ENCODE assay signal across 8 mouse cellular contexts in genomic region chr1:135793370-135794215, GRCm38 (mm10). TPM values are rescaled to one million over a fixed set of nuclear protein-coding genes. Genes with fewer than 3 reads are reported as not detected.
DNase-seq lines count a peak whose midpoint lies in the region; ATAC-seq lines count a peak whose summit lies in the region.

No protein-coding gene starts in this region.

- ATAC-seq in forebrain, embryonic 12.5 days (ENCODE audit: low FRiP score): 0 out of 2 replicates have a peak, but pooled peaks have one; percentile 19
- ATAC-seq in hindbrain, embryonic 15.5 days (ENCODE audit: low FRiP score, low read depth): no peak
- ATAC-seq in liver, embryonic 15.5 days (ENCODE audit: insufficient read depth): no peak
- no peak for ATAC-seq in neural tube, embryonic 11.5 days (ENCODE audit: insufficient read depth, low FRiP score, low TSS enrichment)

- 23% methylated on average over 27 of the region's 27 CpGs for WGBS in forebrain, embryonic 12.5 days
- WGBS in hindbrain, embryonic 15.5 days: 27% methylated on average over 27 of the region's 27 CpGs
- 9% methylated on average over 27 of the region's 27 CpGs for WGBS in liver, embryonic 15.5 days (ENCODE audit: insufficient replicate concordance)
- WGBS in neural tube, embryonic 11.5 days: 12% methylated on average over 27 of the region's 27 CpGs

- H3K4me3 ChIP-seq in forebrain, embryonic 12.5 days (replicated peaks): peak overlapping the region; percentile 19
- H3K4me3 ChIP-seq in hindbrain, embryonic 15.5 days: no peak overlapping the region; the same call in 1 of the 2 replicates
- H3K4me3 ChIP-seq in liver, embryonic 15.5 days (replicated peaks): peak overlapping the region; percentile 12; the same call in 1 of the 2 replicates
- H3K4me3 ChIP-seq in neural tube, embryonic 11.5 days (ENCODE audit: low read depth, low read length): no peak overlapping the region

- no peaks in the 10 kb centered on the region for H3K9me3 ChIP-seq in forebrain, embryonic 12.5 days
- no peaks in the 10 kb centered on the region for H3K9me3 ChIP-seq in hindbrain, embryonic 15.5 days
- H3K9me3 ChIP-seq in liver, embryonic 15.5 days (replicated peaks): no peaks in the 10 kb centered on the region
- H3K9me3 ChIP-seq in neural tube, embryonic 11.5 days (ENCODE audit: control insufficient read depth, low read length): no peaks in the 10 kb centered on the region

- peak overlapping the region; percentile 48 for H3K4me2 ChIP-seq in forebrain, embryonic 12.5 days
- peak overlapping the region; percentile 47 for H3K4me2 ChIP-seq in hindbrain, embryonic 15.5 days
- peak overlapping the region; percentile 50 for H3K4me2 ChIP-seq in liver, embryonic 15.5 days
- peak overlapping the region; percentile 28 for H3K4me2 ChIP-seq in neural tube, embryonic 11.5 days (ENCODE audit: low read depth)

- peak; percentile 36 for DNase-seq in left cerebral cortex, adult 11 months (ENCODE audit: low spot score)
- DNase-seq in left cerebral cortex, postnatal 4 days: no peak
- no peak for DNase-seq in neural tube, embryonic 11.5 days (ENCODE audit: low spot score)
- peak; percentile 76 for DNase-seq in urinary bladder, postnatal 14 days (ENCODE audit: low spot score)
- DNase-seq in adrenal gland, postnatal 25 days: no peak

- no peak overlapping the region for H3K27ac ChIP-seq in forebrain, embryonic 12.5 days
- H3K27ac ChIP-seq in hindbrain, embryonic 15.5 days (replicated peaks): no peak overlapping the region
- no peak overlapping the region for H3K27ac ChIP-seq in liver, embryonic 15.5 days (replicated peaks)
- H3K27ac ChIP-seq in neural tube, embryonic 11.5 days (ENCODE audit: low read depth, low read length): no peak overlapping the region

- H3K4me1 ChIP-seq in forebrain, embryonic 12.5 days: peaks cover 18% of the 10 kb centered on the region
- H3K4me1 ChIP-seq in hindbrain, embryonic 15.5 days (replicated peaks): peaks cover 6% of the 10 kb centered on the region
- H3K4me1 ChIP-seq in liver, embryonic 15.5 days (replicated peaks): peaks cover 20% of the 10 kb centered on the region
- 0 out of 2 replicates have a peak, but pooled peaks cover 2% of the 10 kb centered on the region for H3K4me1 ChIP-seq in neural tube, embryonic 11.5 days (ENCODE audit: control insufficient read depth, insufficient read depth, low read length)

- H3K36me3 ChIP-seq in forebrain, embryonic 12.5 days (replicated peaks): no peaks in the 10 kb centered on the region
- H3K36me3 ChIP-seq in hindbrain, embryonic 15.5 days: no peaks in the 10 kb centered on the region
- no peaks in the 10 kb centered on the region for H3K36me3 ChIP-seq in liver, embryonic 15.5 days (replicated peaks)
- no peaks in the 10 kb centered on the region for H3K36me3 ChIP-seq in neural tube, embryonic 11.5 days (ENCODE audit: control insufficient read depth, insufficient read depth, low read length)

- H3K9ac ChIP-seq in forebrain, embryonic 12.5 days: peak overlapping the region; percentile 36; the same call in 1 of the 2 replicates
- H3K9ac ChIP-seq in hindbrain, embryonic 15.5 days: peak overlapping the region; percentile 0; the same call in 1 of the 2 replicates
- no peak overlapping the region for H3K9ac ChIP-seq in liver, embryonic 15.5 days
- peak overlapping the region; percentile 41; the same call in 1 of the 2 replicates for H3K9ac ChIP-seq in neural tube, embryonic 11.5 days (ENCODE audit: low read length)

- intact Hi-C loops in left cerebral cortex, postnatal 4 days (cut with DNase I): no loop called here

- peaks cover 43% of the 10 kb centered on the region for H3K27me3 ChIP-seq in forebrain, embryonic 12.5 days
- H3K27me3 ChIP-seq in hindbrain, embryonic 15.5 days: peaks cover 5% of the 10 kb centered on the region; the same call in 1 of the 2 replicates
- peaks cover 56% of the 10 kb centered on the region for H3K27me3 ChIP-seq in liver, embryonic 15.5 days
- no peaks in the 10 kb centered on the region for H3K27me3 ChIP-seq in neural tube, embryonic 11.5 days (ENCODE audit: control insufficient read depth, insufficient read depth, low read length)

RNA-seq across cellular contexts. Expression of gene Tnni1, which starts 14.4 kb away (rescaled TPM):
- not detected for total RNA-seq in left cerebral cortex, postnatal 4 days (2021)
- 0.85 and 1.4 TPM in 2 replicates for polyA plus RNA-seq in forebrain, embryonic 12.5 days (2016; fragmentation: Nextera tagmentation; extraction: Ambion mirVana)
- 1.3 and 1.8 TPM in 2 replicates for polyA plus RNA-seq in hindbrain, embryonic 15.5 days (2015; fragmentation: Nextera tagmentation; extraction: Ambion mirVana)
- polyA plus RNA-seq in liver, embryonic 15.5 days (2015; fragmentation: Nextera tagmentation; extraction: Ambion mirVana): 15.5 and 23.2 TPM in 2 replicates
- polyA plus RNA-seq in neural tube, embryonic 11.5 days (2014; fragmentation: Nextera tagmentation; extraction: Ambion mirVana): 57.6 and 70.7 TPM in 2 replicates
- not detected in 2 replicates for total RNA-seq in adrenal gland, postnatal 25 days (2021)

RNA-seq across cellular contexts. Expression of gene Lad1, which starts 24.8 kb away (rescaled TPM):
- under 1 TPM; 0.64 to 0.86 TPM for total RNA-seq in left cerebral cortex, postnatal 4 days (2021)
- polyA plus RNA-seq in forebrain, embryonic 12.5 days (2016; fragmentation: Nextera tagmentation; extraction: Ambion mirVana): 0.84 and 0.87 TPM in 2 replicates
- polyA plus RNA-seq in hindbrain, embryonic 15.5 days (2015; fragmentation: Nextera tagmentation; extraction: Ambion mirVana): 0.78 and 0.80 TPM in 2 replicates
- polyA plus RNA-seq in liver, embryonic 15.5 days (2015; fragmentation: Nextera tagmentation; extraction: Ambion mirVana): 0.30 and 0.56 TPM in 2 replicates
- 0.61 and 1.3 TPM in 2 replicates for polyA plus RNA-seq in neural tube, embryonic 11.5 days (2014; fragmentation: Nextera tagmentation; extraction: Ambion mirVana)
- total RNA-seq in adrenal gland, postnatal 25 days (2021): not detected in 2 replicates

RNA-seq across cellular contexts. Expression of gene Phlda3, which starts 27.7 kb away (rescaled TPM):
- total RNA-seq in left cerebral cortex, postnatal 4 days (2021): 10 to 100 TPM; 11.2 to 12.9 TPM
- 14.8 and 16.9 TPM in 2 replicates for polyA plus RNA-seq in forebrain, embryonic 12.5 days (2016; fragmentation: Nextera tagmentation; extraction: Ambion mirVana)
- 34.9 and 39.9 TPM in 2 replicates for polyA plus RNA-seq in hindbrain, embryonic 15.5 days (2015; fragmentation: Nextera tagmentation; extraction: Ambion mirVana)
- polyA plus RNA-seq in liver, embryonic 15.5 days (2015; fragmentation: Nextera tagmentation; extraction: Ambion mirVana): 6.2 and 6.7 TPM in 2 replicates
- 22.6 and 24.3 TPM in 2 replicates for polyA plus RNA-seq in neural tube, embryonic 11.5 days (2014; fragmentation: Nextera tagmentation; extraction: Ambion mirVana)
- total RNA-seq in adrenal gland, postnatal 25 days (2021): 31.3 and 35.1 TPM in 2 replicates

RNA-seq across cellular contexts. Expression of gene Tnnt2, which starts 42.6 kb away (rescaled TPM):
- under 1 TPM; 0.62 to 0.85 TPM for total RNA-seq in left cerebral cortex, postnatal 4 days (2021)
- polyA plus RNA-seq in forebrain, embryonic 12.5 days (2016; fragmentation: Nextera tagmentation; extraction: Ambion mirVana): 1.5 TPM in 2 replicates
- polyA plus RNA-seq in hindbrain, embryonic 15.5 days (2015; fragmentation: Nextera tagmentation; extraction: Ambion mirVana): 0.58 and 0.93 TPM in 2 replicates
- 8.0 and 11.4 TPM in 2 replicates for polyA plus RNA-seq in liver, embryonic 15.5 days (2015; fragmentation: Nextera tagmentation; extraction: Ambion mirVana)
- polyA plus RNA-seq in neural tube, embryonic 11.5 days (2014; fragmentation: Nextera tagmentation; extraction: Ambion mirVana): 20.3 and 22.5 TPM in 2 replicates
- 0.95 and 2.2 TPM in 2 replicates for total RNA-seq in adrenal gland, postnatal 25 days (2021)

Comparison
In these comparisons a context has a peak if more than half of its experiments do, and no peak if none do; other contexts are left out.
1. DNase-seq: peak in left cerebral cortex, adult 11 months (single experiment) and urinary bladder, postnatal 14 days (single experiment); none in left cerebral cortex, postnatal 4 days (single experiment), neural tube, embryonic 11.5 days (single experiment) and adrenal gland, postnatal 25 days (single experiment).
2. H3K4me3 ChIP-seq: peak in forebrain, embryonic 12.5 days (single experiment) and liver, embryonic 15.5 days (single experiment); none in hindbrain, embryonic 15.5 days (single experiment) and neural tube, embryonic 11.5 days (single experiment).
3. Peak in every context shown above with its lines, with median percentiles within 50 percentile points of each other: H3K4me2 ChIP-seq.